Mouse (Mus musculus) heart, postnatal 36 days (tissue): ENCODE data around the gene Med29. TPM values are rescaled to one million over a fixed set of nuclear protein-coding genes. Genes with fewer than 3 reads are reported as not detected.

Experiments used
- DNase-seq, 2 experiments: peaks; one replicate each; pipeline ENCODE4 v3.0.0; 2021 to 2022
- intact Hi-C: fragments of 180-260 bp; cut with DNase I; formaldehyde crosslinking; loops from one replicate; pipeline ENCODE4 v1.15.1; 2025
- total RNA-seq, 2 experiments: library from RNA; stranded (reverse); gene quantifications; 2 replicates each; pipeline ENCODE4 v1.2.3; 2021

Gene Med29
- total RNA-seq, 2 experiments from 2014 or later = 18.2 to 20.1 TPM

- DNase-seq = peak; percentile 72 to 83
- intact Hi-C loops = loop anchor here (5.0 to 10.0 kb wide), 3 partner anchors 429 to 1043 kb away; partner anchors contain the start of genes Hnrnpl and Ltbp4
Measured at GRCm38 (mm10) chr7:28378066-28378690, 14.3 kb downstream of the Med29 start.

- peak in 1 of 2 experiments; percentile 56 for DNase-seq
- intact Hi-C loops = loop anchor here (5.0 to 10.0 kb wide), 3 partner anchors 430 to 1043 kb away; partner anchors contain the start of genes Hnrnpl and Ltbp4
Measured at GRCm38 (mm10) chr7:28377190-28378065, 15.1 kb downstream of the Med29 start.

DNA sequence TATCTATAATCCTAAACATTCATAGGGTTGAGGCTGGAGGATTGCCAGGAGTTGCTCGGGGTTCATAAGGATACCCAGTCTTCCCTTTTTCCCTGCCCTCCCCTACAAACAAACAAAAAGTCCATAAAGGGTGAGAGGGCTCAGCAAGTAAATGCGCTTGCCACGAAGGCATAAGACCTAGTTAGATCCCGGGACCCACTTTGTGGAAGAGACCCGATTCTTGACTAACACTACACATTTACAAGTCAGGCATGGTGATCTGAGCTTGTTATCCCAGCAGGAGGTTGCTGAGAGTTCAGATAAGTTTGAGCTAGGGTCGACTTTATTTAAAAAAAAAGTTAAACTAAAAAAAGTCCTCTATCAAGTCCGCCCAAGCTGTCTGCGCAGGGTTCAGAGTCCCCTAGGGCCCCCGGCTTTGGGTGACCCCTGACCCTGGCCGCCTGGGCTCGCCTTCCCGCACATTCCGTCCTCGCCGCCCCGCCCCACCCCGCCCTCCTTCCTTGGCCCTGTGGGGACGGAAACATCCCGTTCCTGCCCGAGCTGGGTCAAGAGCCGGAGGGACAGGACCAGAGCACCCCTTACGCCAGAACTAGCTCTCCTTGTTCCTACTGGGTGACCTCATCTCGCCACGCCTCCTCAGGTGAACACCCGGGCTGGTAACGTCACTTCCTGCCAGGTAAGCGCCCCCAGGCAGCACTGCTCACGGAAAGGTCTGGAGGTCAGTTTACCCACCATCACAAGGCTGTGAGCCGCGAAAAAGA lies 16.3 kb downstream of the Med29 start:
- peak; percentile 85 to 88 for DNase-seq
- intact Hi-C loops = loop anchor here (5.0 to 10.0 kb wide), 3 partner anchors 431 to 1041 kb away; partner anchors contain the start of genes Hnrnpl and Ltbp4

GRCm38 (mm10) chr7:28375176-28375921 lies 17.2 kb downstream of the Med29 start:
- peak; percentile 90 to 91 for DNase-seq
- intact Hi-C loops = loop anchor here (5.0 to 10.0 kb wide), 3 partner anchors 432 to 1041 kb away; partner anchors contain the start of genes Hnrnpl and Ltbp4

- intact Hi-C loops = loop anchor here (5.0 to 10.0 kb wide), 3 partner anchors 433 to 1040 kb away; partner anchors contain the start of genes Hnrnpl and Ltbp4
- DNase-seq = no peak
Measured at GRCm38 (mm10) chr7:28374647-28375046, 17.9 kb downstream of the Med29 start.

- no peak for DNase-seq
- intact Hi-C loops = loop anchor here (1.0 to 10.0 kb wide), 3 partner anchors 12 to 1039 kb away; partner anchors contain the start of gene Ltbp4
Measured at GRCm38 (mm10) chr7:28373891-28374495, 18.5 kb downstream of the Med29 start.

GRCm38 (mm10) chr7:28373131-28373581 lies 19.4 kb downstream of the Med29 start:
- intact Hi-C loops = loop anchor here (1.0 to 10.0 kb wide), 3 partner anchors 13 to 1038 kb away; partner anchors contain the start of gene Ltbp4
- peak; percentile 83 for DNase-seq

- intact Hi-C loops = loop anchor here (1.0 to 10.0 kb wide), 3 partner anchors 14 to 1038 kb away; partner anchors contain the start of gene Ltbp4
- peak; percentile 99 to 100 for DNase-seq
Measured at GRCm38 (mm10) chr7:28372251-28373108, 20.0 kb downstream of the Med29 start, which contains the start of gene Plekhg2. Gene Plekhg2, minus strand, starts transcription at chr7:28372599.

DNA sequence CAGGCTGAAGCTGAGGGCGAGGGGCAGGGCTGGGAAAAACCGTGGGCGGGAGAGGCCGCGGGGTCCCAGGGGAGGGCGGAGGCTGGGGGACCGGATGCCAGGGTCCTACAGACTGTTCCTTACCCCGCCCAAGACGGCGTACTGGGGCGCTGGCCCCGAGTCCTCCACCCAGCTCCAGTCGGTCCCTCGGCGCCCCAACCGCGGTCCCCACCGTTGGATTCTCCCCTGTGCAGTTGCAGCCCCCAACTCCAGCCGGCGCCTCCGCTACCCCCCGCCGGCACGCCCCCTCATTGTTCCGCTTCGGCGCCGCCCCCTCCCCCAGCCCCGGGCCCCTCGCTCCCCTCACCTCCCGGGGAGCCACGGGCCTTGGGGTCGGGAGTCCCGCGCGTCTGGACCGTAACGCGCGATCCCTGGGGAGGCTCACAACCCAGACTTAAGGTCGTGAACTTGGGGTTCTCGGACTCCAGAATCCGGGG lies 21.0 kb downstream of the Med29 start:
- intact Hi-C loops = loop anchor here (2.0 to 10.0 kb wide), 3 partner anchors 21 to 1037 kb away; partner anchors contain the start of genes Ltbp4 and Rps16

DNA sequence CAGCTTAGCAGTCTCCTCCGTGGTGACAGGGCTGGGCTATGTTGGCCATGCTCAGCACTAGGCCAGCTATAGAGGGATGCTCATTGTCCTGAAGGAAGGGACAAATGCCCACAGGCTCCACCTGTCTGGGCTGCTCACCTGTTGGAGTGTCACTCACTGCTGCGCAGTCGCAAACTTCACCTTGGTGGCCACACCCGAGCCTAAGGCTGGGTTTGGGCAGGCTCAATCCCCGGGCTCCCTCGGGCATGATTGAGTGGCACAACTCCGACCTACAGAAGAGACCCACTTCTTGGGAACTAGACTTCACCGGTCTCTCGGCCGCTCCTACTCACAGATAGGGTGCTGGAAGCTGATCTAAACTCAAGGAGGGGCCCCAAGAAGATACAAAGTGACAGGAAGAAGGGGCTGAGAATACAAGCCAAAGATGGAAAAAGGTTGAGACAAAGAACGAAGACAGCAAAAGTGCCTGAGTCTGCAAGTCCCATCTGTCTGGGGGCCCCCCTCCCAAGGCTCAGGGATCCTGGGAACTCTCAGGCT lies 21.5 kb downstream of the Med29 start:
- no peak for DNase-seq
- intact Hi-C loops = loop anchor here (2.0 to 10.0 kb wide), 3 partner anchors 20 to 1036 kb away; partner anchors contain the start of genes Ltbp4 and Rps16

More for the DNA sequence above, 21.0 kb downstream of the Med29 start:
- peak; percentile 78 to 82 for DNase-seq

DNA sequence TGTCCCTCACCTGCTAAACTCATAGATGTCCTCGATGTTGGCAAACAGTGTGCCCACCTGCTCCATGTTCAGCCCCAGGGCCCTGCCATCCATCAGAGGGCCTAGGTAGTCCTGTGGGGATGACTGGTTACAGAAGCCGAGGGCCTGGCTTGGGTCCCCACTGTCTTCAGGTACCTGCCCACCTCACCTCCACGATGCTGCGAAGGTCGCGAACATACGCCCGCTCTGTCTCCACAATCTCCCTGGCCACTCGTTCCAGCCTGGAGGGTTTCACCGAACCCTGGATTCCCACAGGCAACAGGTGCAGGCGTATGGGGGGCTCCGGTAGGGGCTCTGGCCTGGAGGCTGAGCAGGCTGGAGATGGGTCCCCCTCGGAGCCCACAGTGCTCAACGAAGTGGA lies 22.5 kb downstream of the Med29 start:
- intact Hi-C loops = loop anchor here (2.0 to 10.0 kb wide), 3 partner anchors 19 to 1035 kb away; partner anchors contain the start of genes Ltbp4 and Rps16
- DNase-seq = no peak

- no peak for DNase-seq
- intact Hi-C loops = no loop called here
Measured at GRCm38 (mm10) chr7:28368276-28368920, 24.1 kb downstream of the Med29 start.

- intact Hi-C loops = no loop called here
- DNase-seq = no peak
Measured at GRCm38 (mm10) chr7:28367663-28368275, 24.7 kb downstream of the Med29 start.

DNA sequence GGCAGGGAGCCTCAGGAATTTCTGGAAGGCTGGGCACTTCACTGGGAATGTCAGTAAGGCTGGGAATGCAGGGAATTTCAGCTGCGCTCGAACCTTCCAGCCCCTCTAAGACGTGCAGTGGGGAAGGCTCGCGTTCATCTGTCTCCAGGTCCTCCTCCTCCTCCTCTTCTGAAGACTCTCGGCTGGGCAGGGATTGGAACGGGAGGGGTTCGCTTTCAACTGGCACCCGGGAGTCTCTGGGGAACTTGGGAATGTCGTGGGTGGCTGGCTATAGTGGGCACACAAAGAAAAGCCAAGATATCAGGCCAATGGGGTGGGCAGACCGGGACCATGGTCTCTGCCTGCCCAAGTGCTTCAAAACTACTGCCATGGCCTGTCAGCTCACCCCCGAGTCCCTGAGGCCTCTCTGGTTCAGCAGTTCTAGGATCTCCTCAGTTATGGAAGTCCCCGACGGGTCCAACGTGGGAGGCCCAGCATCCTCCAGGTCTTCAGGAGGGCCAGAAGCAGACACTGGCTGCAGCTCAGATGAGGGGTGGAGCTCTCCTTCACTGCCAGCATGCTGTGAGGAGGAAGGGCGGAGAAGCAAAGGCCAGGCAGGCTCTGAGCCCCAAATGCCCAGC lies 30.0 kb downstream of the Med29 start:
- DNase-seq = no peak
- intact Hi-C loops = no loop called here

DNA sequence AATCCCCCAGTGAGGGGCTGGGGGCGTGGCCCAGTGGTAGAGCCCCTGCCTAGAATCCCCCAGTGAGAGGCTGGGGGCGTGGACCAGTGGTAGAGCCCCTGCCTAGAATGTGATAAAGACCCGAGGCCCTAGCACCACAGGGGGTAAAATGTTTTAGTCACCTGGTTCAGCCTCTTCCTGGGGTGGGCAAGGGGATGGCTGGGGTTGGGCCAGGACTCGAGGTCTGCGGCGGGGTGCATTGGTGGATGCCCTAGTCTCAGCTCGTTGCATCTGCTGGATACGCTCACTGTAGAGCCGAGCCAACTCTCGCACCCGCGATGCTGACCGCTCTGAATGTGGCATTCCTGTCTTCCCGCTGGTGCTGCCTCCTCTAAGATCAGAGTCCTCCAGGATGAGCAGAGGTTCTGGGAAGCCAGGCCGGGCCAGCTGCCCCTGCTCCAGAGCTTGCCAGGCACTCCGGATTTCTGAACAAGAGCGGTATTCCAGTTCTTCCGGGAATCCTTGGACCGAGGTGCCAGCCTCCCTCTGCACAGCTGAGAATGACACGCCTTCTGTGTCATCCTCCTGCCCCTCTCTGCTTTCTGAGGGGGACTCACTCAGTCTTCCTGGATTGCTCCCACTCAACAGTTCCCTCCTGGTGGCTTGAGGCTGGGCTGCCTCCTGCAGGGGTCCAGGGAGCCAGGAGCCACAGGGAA lies 30.7 kb downstream of the Med29 start:
- intact Hi-C loops = no loop called here
- DNase-seq = no peak
